Mouse (Mus musculus) forebrain, embryonic 14.5 days (tissue): ENCODE data around the gene Tbl2. TPM values are rescaled to one million over a fixed set of nuclear protein-coding genes. Genes with fewer than 3 reads are reported as not detected.

Source experiments
- ATAC-seq: fragments of 200-750 bp; cut with Nextera tagmentation; 2 replicates; pipeline ENCODE4 v1.8.0; 2017; ENCODE audit warnings: mild to moderate bottlenecking, moderate library complexity
- DNase-seq: peaks from one replicate; pipeline ENCODE4 v3.0.0-alpha.2; 2015; ENCODE audit warnings: low spot score
- H3K27ac ChIP-seq: fragments of 300-500 bp; sonication (generic); 2 replicates; pipeline ENCODE4 v1.5.1; 2014; ENCODE audit warnings: low read depth, mild to moderate bottlenecking, control low read depth, low read length, moderate library complexity
- H3K27me3 ChIP-seq: fragments of 300-500 bp; sonication (generic); replicated peaks from 2 replicates; pipeline ENCODE4 v1.6.1; 2014; ENCODE audit warnings: low read length, control low read depth, mixed read lengths; ENCODE audit not compliant: control insufficient read depth, insufficient read depth
- H3K36me3 ChIP-seq: fragments of 300-500 bp; sonication (generic); 2 replicates; pipeline ENCODE4 v1.6.1; 2014; ENCODE audit warnings: low read length, control low read depth; ENCODE audit not compliant: control insufficient read depth, insufficient read depth
- H3K4me1 ChIP-seq: fragments of 300-500 bp; sonication (generic); 2 replicates; pipeline ENCODE4 v1.6.1; 2014; ENCODE audit warnings: antibody characterized with exemption, low read length, control low read depth; ENCODE audit not compliant: control insufficient read depth, insufficient read depth
- H3K4me2 ChIP-seq: fragments of 300-500 bp; sonication (generic); 2 replicates; pipeline ENCODE4 v1.6.1; 2014; ENCODE audit warnings: mild to moderate bottlenecking, control low read depth, low read length
- H3K4me3 ChIP-seq: fragments of 300-500 bp; sonication (generic); 2 replicates; pipeline ENCODE4 v1.5.1; 2014; ENCODE audit warnings: low read depth, low read length, control low read depth
- H3K9ac ChIP-seq: fragments of 300-500 bp; sonication (generic); 2 replicates; pipeline ENCODE4 v1.6.1; 2014; ENCODE audit warnings: mild to moderate bottlenecking, low read length, control low read depth, moderate library complexity
- H3K9me3 ChIP-seq: fragments of 300-500 bp; sonication (generic); replicated peaks from 2 replicates; pipeline ENCODE4 v1.6.1; 2016; ENCODE audit warnings: low read length, control low read depth, mixed read lengths; ENCODE audit not compliant: control insufficient read depth
- WGBS: fragments of 180-500 bp; shearing (Covaris S2); extraction: QIAGEN DNeasy Blood & Tissue Kit; methylation state at CpG from one replicate; pipeline ENCODE4 v1.1.7; 2014; 5-methylcytosine and 5-hydroxymethylcytosine counted together
- polyA plus RNA-seq: library from polyadenylated mRNA; unstranded; fragments of >200 nt; fragmentation: Nextera tagmentation; extraction: Ambion mirVana; gene quantifications from 2 replicates; pipeline ENCODE4 v1.2.1, GENCODE M21; 2014

Tbl2 gene
- polyA plus RNA-seq, 1 experiment from 2014 or later, result 16.3 TPM

- ATAC-seq (no peak), DNase-seq (no peak)
- Histone ChIP-seq H3K4me1 (no peaks in the 10 kb centered on the region), H3K36me3 (no peaks in the 10 kb centered on the region), H3K4me3 (no peak overlapping the region), H3K4me2 (no peak overlapping the region), H3K9ac (no peak overlapping the region), H3K9me3 (no peaks in the 10 kb centered on the region), H3K27me3 (peaks cover 15% of the 10 kb centered on the region), H3K27ac (no peak overlapping the region)
- WGBS, result 82% methylated on average over 12 of the region's 12 CpGs
Observed at GRCm38 (mm10) chr5:135113782-135114181, 35.7 kb upstream of the Tbl2 start.

- 86% methylated on average over 8 of the region's 8 CpGs for WGBS
- H3K36me3 ChIP-seq, result no peaks in the 10 kb centered on the region
- DNase-seq, result no peak
- peaks cover 2% of the 10 kb centered on the region; the same call in 1 of the 2 replicates for H3K27me3 ChIP-seq
- H3K4me2 ChIP-seq, result no peak overlapping the region
- H3K4me1 ChIP-seq, result no peaks in the 10 kb centered on the region
- H3K27ac ChIP-seq, result no peak overlapping the region
- ATAC-seq, result no peak
- H3K9ac ChIP-seq, result no peak overlapping the region
- no peak overlapping the region for H3K4me3 ChIP-seq
- H3K9me3 ChIP-seq, result no peaks in the 10 kb centered on the region
Observed at GRCm38 (mm10) chr5:135115241-135115640, 34.2 kb upstream of the Tbl2 start.

DNA sequence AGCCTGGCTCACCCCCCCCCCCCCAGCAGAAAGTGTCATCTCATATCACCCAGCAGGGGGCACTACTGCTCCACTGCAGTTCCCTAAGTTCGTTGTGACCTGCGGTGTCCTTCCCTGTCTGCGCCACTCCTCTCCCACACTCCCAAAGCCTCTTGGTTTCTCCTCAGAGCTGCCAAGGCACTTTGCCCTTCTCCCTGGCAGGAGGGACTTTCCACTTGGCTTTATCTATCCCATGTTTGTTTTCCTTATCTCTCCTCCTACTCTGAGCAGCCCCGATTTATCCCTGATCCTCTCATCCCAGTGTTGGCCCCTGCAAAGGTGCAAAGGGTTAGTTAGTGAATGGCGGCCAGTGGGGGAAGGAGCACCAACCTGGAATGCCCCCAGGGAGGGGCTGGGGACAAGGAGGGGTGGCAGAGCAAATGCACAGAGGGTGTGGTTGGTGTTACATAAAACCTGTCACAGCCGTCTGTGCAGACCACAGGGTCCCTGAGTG lies 30.8 kb upstream of the Tbl2 start:
- H3K27me3 ChIP-seq, result no peaks in the 10 kb centered on the region
- no peak overlapping the region for H3K4me3 ChIP-seq
- H3K4me1 ChIP-seq, result no peaks in the 10 kb centered on the region
- 33% methylated on average over 6 of the region's 6 CpGs for WGBS
- H3K9me3 ChIP-seq, result no peaks in the 10 kb centered on the region
- ATAC-seq, result no peak
- no peaks in the 10 kb centered on the region for H3K36me3 ChIP-seq
- H3K27ac ChIP-seq, result no peak overlapping the region
- no peak overlapping the region for H3K9ac ChIP-seq
- H3K4me2 ChIP-seq, result no peak overlapping the region
- DNase-seq, result peak; percentile 55

DNA sequence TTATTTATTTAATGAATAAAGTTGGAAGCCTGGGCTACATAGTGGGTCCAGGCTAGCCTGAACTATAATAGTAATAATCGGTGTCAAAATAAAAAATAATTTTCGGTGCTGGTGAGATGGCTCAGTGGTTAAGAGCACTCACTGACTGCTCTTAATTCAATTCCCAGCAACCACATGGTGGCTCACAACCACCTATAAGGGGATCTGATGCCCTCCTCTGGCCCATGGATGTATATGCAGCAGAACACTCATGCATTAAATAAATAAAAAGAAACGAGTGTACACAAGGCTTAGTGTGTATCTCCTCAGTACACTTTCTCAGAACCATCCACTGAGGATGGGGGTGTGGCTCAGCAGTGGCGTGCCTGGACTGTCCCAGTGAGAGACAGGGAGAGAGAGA lies 28.7 kb upstream of the Tbl2 start:
- Histone ChIP-seq H3K4me1 (no peaks in the 10 kb centered on the region), H3K27ac (no peak overlapping the region), H3K9me3 (no peaks in the 10 kb centered on the region), H3K4me2 (no peak overlapping the region), H3K36me3 (no peaks in the 10 kb centered on the region), H3K9ac (no peak overlapping the region), H3K27me3 (no peaks in the 10 kb centered on the region), H3K4me3 (no peak overlapping the region)
- ATAC-seq (no peak), DNase-seq (no peak)
- 64% methylated on average over 4 of the region's 4 CpGs for WGBS

DNA sequence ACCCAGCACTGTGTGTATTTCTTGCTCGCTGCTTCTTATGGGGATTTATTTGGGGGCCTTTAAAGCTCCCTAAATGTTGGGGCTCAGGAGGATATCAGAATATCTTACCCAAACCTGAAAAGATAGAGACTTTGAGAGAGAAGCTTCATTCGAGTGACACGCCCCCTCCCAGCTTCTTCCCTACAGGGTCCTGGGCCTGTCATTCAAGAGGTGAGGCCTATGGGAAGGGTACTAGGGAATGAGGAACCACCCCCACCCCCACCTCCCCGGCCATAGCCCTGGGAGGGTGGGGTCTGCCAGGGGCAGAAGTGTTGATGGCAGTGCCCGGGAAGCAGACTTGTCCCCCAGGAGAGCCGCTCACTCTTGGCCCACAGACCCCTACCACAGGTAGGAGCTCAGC lies 23.3 kb upstream of the Tbl2 start:
- Histone ChIP-seq H3K27me3 (no peaks in the 10 kb centered on the region), H3K4me2 (no peak overlapping the region), H3K9me3 (no peaks in the 10 kb centered on the region), H3K9ac (no peak overlapping the region), H3K27ac (no peak overlapping the region), H3K4me3 (no peak overlapping the region), H3K36me3 (no peaks in the 10 kb centered on the region), H3K4me1 (no peaks in the 10 kb centered on the region)
- ATAC-seq (no peak), DNase-seq (no peak)
- WGBS, result 61% methylated on average over 6 of the region's 6 CpGs

DNA sequence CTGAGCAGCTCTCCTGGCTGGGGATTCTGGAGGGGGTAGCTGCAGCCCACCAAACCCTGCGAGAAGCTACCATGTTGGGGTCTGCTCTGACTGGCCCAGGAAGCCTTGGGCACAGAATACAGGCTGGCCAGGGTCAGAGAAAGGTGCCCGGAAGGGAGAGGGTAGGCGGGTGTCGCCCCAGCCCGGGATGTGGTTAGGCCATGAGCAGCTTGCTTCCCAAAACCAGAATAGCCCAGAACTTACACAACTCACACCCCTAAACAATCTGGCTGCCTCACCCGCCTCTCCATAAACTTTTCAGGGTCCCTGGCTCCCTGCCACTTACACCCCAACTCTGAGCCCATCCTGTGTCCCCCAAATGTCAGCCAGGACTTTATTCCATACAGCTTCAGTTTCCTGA lies 21.8 kb upstream of the Tbl2 start:
- Histone ChIP-seq H3K4me2 (no peak overlapping the region), H3K4me1 (no peaks in the 10 kb centered on the region)
- WGBS, result 73% methylated on average over 6 of the region's 6 CpGs

DNA sequence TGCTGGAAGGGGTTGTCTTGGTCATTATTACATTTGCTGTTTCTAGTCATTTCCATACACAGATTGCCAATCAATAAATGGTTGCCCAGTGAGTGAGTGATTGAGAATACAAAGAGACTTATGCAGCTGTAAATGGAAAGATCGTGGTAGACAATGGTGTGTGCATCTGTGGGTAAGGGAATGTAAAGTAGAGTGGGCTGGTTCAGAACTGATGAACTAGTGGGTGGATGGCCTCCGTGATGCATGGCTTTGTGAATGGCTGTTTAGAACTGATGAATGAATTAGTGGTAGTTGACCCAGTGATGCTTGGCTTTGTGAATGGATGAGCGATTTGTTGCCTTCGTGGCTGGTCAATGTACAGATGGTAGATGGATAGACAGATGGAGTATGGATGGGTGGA lies 19.7 kb upstream of the Tbl2 start:
- Histone ChIP-seq H3K27me3 (peaks cover 14% of the 10 kb centered on the region), H3K27ac (no peak overlapping the region), H3K4me2 (no peak overlapping the region), H3K4me1 (no peaks in the 10 kb centered on the region), H3K4me3 (no peak overlapping the region), H3K36me3 (no peaks in the 10 kb centered on the region), H3K9me3 (no peaks in the 10 kb centered on the region), H3K9ac (no peak overlapping the region)
- no peak for DNase-seq
- no peak for ATAC-seq
- WGBS, result 90% methylated on average over 4 of the region's 4 CpGs

More for the DNA sequence above, 21.8 kb upstream of the Tbl2 start:
- Histone ChIP-seq H3K9ac (no peak overlapping the region), H3K27me3 (peaks cover 4% of the 10 kb centered on the region), H3K4me3 (no peak overlapping the region), H3K36me3 (no peaks in the 10 kb centered on the region), H3K27ac (no peak overlapping the region), H3K9me3 (no peaks in the 10 kb centered on the region)
- ATAC-seq (no peak), DNase-seq (no peak)

- WGBS, result 5% methylated on average over 26 of the region's 26 CpGs
- Histone ChIP-seq H3K4me1 (no peaks in the 10 kb centered on the region), H3K4me2 (peak overlapping the region; percentile 28), H3K4me3 (peak overlapping the region; percentile 7; the same call in 1 of the 2 replicates), H3K27me3 (peaks cover 14% of the 10 kb centered on the region), H3K9me3 (no peaks in the 10 kb centered on the region), H3K27ac (no peak overlapping the region), H3K9ac (no peak overlapping the region), H3K36me3 (no peaks in the 10 kb centered on the region)
- ATAC-seq (no peak), DNase-seq (peak; percentile 27)
Observed at GRCm38 (mm10) chr5:135133736-135134405, 15.6 kb upstream of the Tbl2 start.

GRCm38 (mm10) chr5:135134534-135134933 lies 14.9 kb upstream of the Tbl2 start:
- no peaks in the 10 kb centered on the region for H3K36me3 ChIP-seq
- peaks cover 14% of the 10 kb centered on the region for H3K27me3 ChIP-seq
- WGBS, result 5% methylated on average over 8 of the region's 8 CpGs
- H3K27ac ChIP-seq, result no peak overlapping the region
- no peak overlapping the region for H3K4me3 ChIP-seq
- peak overlapping the region; percentile 28 for H3K4me2 ChIP-seq
- no peaks in the 10 kb centered on the region for H3K4me1 ChIP-seq
- H3K9me3 ChIP-seq, result no peaks in the 10 kb centered on the region
- DNase-seq, result peak; percentile 29
- no peak for ATAC-seq
- no peak overlapping the region for H3K9ac ChIP-seq
